Mouse (Mus musculus) olfactory bulb, adult 2 months (tissue): Measurements from ENCODE around the gene Tigd3.

ENCODE experiments used
- CTCF ChIP-seq: fragments of 200-500 bp; IDR thresholded peaks from 2 replicates; pipeline ENCODE4 v1.5.1; 2012; ENCODE audit warnings: low read depth, mild to moderate bottlenecking, low read length, moderate library complexity; ENCODE audit not compliant: insufficient read depth
- POLR2A ChIP-seq: fragments of 200-500 bp; IDR thresholded peaks from 2 replicates; pipeline ENCODE4 v1.6.1; 2012; ENCODE audit warnings: mild to moderate bottlenecking, low read depth, low read length, moderate library complexity; ENCODE audit not compliant: insufficient read depth

DNA sequence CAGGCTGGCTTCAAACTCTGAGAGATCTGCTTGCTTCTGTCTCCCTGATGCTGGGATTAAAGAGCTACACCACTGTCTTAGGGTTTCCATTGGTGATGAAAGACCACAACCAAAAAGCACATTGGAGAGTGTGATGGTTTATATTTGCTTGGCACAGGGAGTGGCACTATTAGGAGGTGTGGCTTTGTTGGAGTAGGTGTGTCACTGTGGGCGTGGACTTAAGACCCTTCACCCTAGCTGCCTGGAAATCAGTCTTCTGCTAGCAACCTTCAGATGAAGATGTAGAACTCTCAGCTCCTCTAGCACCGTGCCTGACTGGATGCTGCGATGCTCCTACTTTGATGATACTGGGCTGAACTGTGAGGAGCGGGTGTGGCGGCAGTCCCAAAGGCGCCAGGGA, 44.6 kb upstream of the Tigd3 start:
- TF ChIP-seq CTCF (no peak), POLR2A (no peak)
